In the genomic region with DNA sequence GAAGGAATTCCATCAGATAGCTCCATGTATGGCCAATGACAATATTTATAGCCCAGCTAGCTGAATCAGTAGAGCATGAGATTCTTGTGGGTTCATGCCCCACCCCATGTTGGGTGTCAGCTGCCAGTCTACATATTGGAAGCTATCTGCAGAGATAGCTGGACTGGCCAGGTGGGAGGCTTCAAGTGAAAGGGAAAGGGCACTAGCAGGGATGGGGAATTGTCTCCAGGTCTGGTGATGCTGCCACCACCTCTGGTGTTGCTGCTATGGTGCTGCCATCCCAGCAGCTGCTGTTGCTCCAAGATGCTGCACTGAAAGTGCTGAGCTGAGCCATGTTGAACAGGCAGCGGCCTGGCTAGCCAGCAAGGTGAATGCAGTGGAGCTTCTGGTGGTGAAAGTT, we compare ENCODE assay signal across 17 mouse cellular contexts.
"Had no signal": no experiment of that assay in that cellular context is flagged by ENCODE, and none has a peak within 500 bp of the region (broad histone marks: within the 10 kb centered on the region; RNA-seq: fewer than 3 reads in every experiment).

No protein-coding gene starts in this region.

- H3K9me3 ChIP-seq: neural tube, embryonic 12.5 days; neural tube, embryonic 13.5 days; neural tube, embryonic 15.5 days; stomach, embryonic 15.5 days had no signal

- H3K36me3 ChIP-seq: neural tube, embryonic 12.5 days; neural tube, embryonic 13.5 days; neural tube, embryonic 15.5 days; stomach, embryonic 15.5 days had no signal

- H3K4me1 ChIP-seq: neural tube, embryonic 12.5 days; neural tube, embryonic 13.5 days; neural tube, embryonic 15.5 days; stomach, embryonic 15.5 days had no signal

- H3K27me3 ChIP-seq: neural tube, embryonic 12.5 days; neural tube, embryonic 13.5 days; neural tube, embryonic 15.5 days; stomach, embryonic 15.5 days had no signal

- DNase-seq: retina, postnatal 1 day; right cerebral cortex, adult 18-20 months; right cerebral cortex, postnatal 14 days; right cerebral cortex, postnatal 25 days; right cerebral cortex, postnatal 4 days; spleen, adult 18-20 months; thymus, adult 18-20 months; thymus, adult 2 months; thymus, postnatal 14 days; thymus, postnatal 25 days; thymus, postnatal 36 days; thymus, postnatal 4 days had no signal

- H3K4me3 ChIP-seq: neural tube, embryonic 12.5 days; neural tube, embryonic 13.5 days; neural tube, embryonic 15.5 days; stomach, embryonic 15.5 days had no signal

- H3K27ac ChIP-seq: neural tube, embryonic 12.5 days; neural tube, embryonic 13.5 days; neural tube, embryonic 15.5 days; stomach, embryonic 15.5 days; stomach, postnatal 0 days had no signal
